Comparison of ENCODE assay signal across 8 mouse cellular contexts in genomic region chr17:5402624-5403023, GRCm38 (mm10). TPM values are rescaled to one million over a fixed set of nuclear protein-coding genes. Genes with fewer than 3 reads are reported as not detected.
A peak's percentile ranks its signal among the peaks of the same experiment; 100 is the strongest.
DNase-seq lines count a peak whose midpoint lies in the region; ATAC-seq and TF ChIP-seq lines count a peak whose summit lies in the region.

No protein-coding gene starts in this region.

- intact Hi-C loops in heart, postnatal 10 days (cut with DNase I), result loop anchor here (5.0 kb wide), 1 partner anchor 1830 kb away; no protein-coding TSS in a partner anchor

- H3K36me3 ChIP-seq in ES-Bruce4 (ENCODE audit: control insufficient read depth, insufficient read depth, low read length, poor library complexity, severe bottlenecking), result no peaks in the 10 kb centered on the region
- no peaks in the 10 kb centered on the region for H3K36me3 ChIP-seq in forebrain, embryonic 12.5 days (replicated peaks)
- no peaks in the 10 kb centered on the region for H3K36me3 ChIP-seq in lung, embryonic 16.5 days (ENCODE audit: control insufficient read depth, insufficient read depth, low read length)

- peak; percentile 50; the same call in 1 of the 2 replicates for TF ChIP-seq EP300 in ES-Bruce4 (IDR thresholded peaks at IDR 0.05; ENCODE audit: insufficient read depth, low read depth, low read length)

- H3K9me3 ChIP-seq in ES-Bruce4 (replicated peaks; ENCODE audit: control insufficient read depth, insufficient read depth, low read length, poor library complexity, severe bottlenecking), result no peaks in the 10 kb centered on the region
- H3K9me3 ChIP-seq in forebrain, embryonic 12.5 days, result no peaks in the 10 kb centered on the region
- no peaks in the 10 kb centered on the region for H3K9me3 ChIP-seq in lung, embryonic 16.5 days (ENCODE audit: control insufficient read depth, low read length)

- no peak overlapping the region for H3K27ac ChIP-seq in ES-Bruce4 (ENCODE audit: insufficient read depth, low read length)
- H3K27ac ChIP-seq in forebrain, embryonic 12.5 days, result no peak overlapping the region
- no peak overlapping the region for H3K27ac ChIP-seq in lung, embryonic 16.5 days (ENCODE audit: low read length)

- no peak for TF ChIP-seq POLR2A in ES-Bruce4 (IDR thresholded peaks at IDR 0.05; ENCODE audit: insufficient read depth, low read length)

- H3K4me2 ChIP-seq in forebrain, embryonic 12.5 days, result peak overlapping the region; percentile 21; the same call in 1 of the 2 replicates
- peak overlapping the region; percentile 18; the same call in 1 of the 2 replicates for H3K4me2 ChIP-seq in lung, embryonic 16.5 days (ENCODE audit: low read depth, low read length)

- peaks cover 8% of the 10 kb centered on the region for H3K4me1 ChIP-seq in ES-Bruce4 (ENCODE audit: control insufficient read depth, insufficient read depth, low read length)
- H3K4me1 ChIP-seq in forebrain, embryonic 12.5 days, result peaks cover 18% of the 10 kb centered on the region
- H3K4me1 ChIP-seq in lung, embryonic 16.5 days (replicated peaks; ENCODE audit: control insufficient read depth, insufficient read depth, low read length), result no peaks in the 10 kb centered on the region; the same call in 1 of the 2 replicates

- peak; percentile 62 for DNase-seq in c-Kit-positive CD71-positive TER-119-positive erythroid progenitor cells, embryonic 14.5 days (ENCODE audit: low spot score)
- DNase-seq in heart, postnatal 10 days, result peak; percentile 78 to 83
- DNase-seq in kidney, postnatal 4 days, result peak; percentile 89 to 94
- peak; percentile 72 for DNase-seq in ovary, adult 18-20 months (ENCODE audit: low spot score)
- DNase-seq in thymus, postnatal 0 days (ENCODE audit: low spot score), result peak; percentile 47

- H3K9ac ChIP-seq in ES-Bruce4 (ENCODE audit: low read depth, poor library complexity, severe bottlenecking), result no peak overlapping the region
- no peak overlapping the region for H3K9ac ChIP-seq in forebrain, embryonic 12.5 days
- no peak overlapping the region for H3K9ac ChIP-seq in lung, embryonic 16.5 days (ENCODE audit: low read length)

- no peaks in the 10 kb centered on the region for H3K27me3 ChIP-seq in ES-Bruce4 (ENCODE audit: control insufficient read depth, insufficient read depth, low read length, poor library complexity, severe bottlenecking)
- H3K27me3 ChIP-seq in forebrain, embryonic 12.5 days, result peaks cover 45% of the 10 kb centered on the region
- peaks cover 14% of the 10 kb centered on the region for H3K27me3 ChIP-seq in lung, embryonic 16.5 days (ENCODE audit: control insufficient read depth, insufficient read depth, low read depth, low read length)

- ATAC-seq in forebrain, embryonic 12.5 days (ENCODE audit: low FRiP score), result peak; percentile 77
- ATAC-seq in lung, embryonic 16.5 days (ENCODE audit: low read depth), result peak; percentile 86

- WGBS in forebrain, embryonic 12.5 days, result 21% methylated on average over 8 of the region's 8 CpGs
- WGBS in lung, embryonic 16.5 days, result 24% methylated on average over 8 of the region's 8 CpGs

- TF ChIP-seq CTCF in ES-Bruce4 (IDR thresholded peaks at IDR 0.05; ENCODE audit: low read depth, low read length), result peak; percentile 89

- H3K4me3 ChIP-seq in ES-Bruce4 (ENCODE audit: low read depth, low read length), result no peak overlapping the region
- H3K4me3 ChIP-seq in forebrain, embryonic 12.5 days (replicated peaks), result no peak overlapping the region
- no peak overlapping the region for H3K4me3 ChIP-seq in lung, embryonic 16.5 days (ENCODE audit: low read length)

RNA-seq across cellular contexts. Expression of gene Ldhal6b, which starts 15.9 kb away (rescaled TPM):
- polyA plus RNA-seq in ES-Bruce4 (2011; ENCODE audit: insufficient read depth, insufficient read length, low read depth, missing spikeins), result 1.1 and 1.3 TPM in 2 replicates
- polyA plus RNA-seq in forebrain, embryonic 12.5 days (2016; fragmentation: Nextera tagmentation; extraction: Ambion mirVana), result 0.13 TPM in 1 of 2 replicates, not detected in the other
- 1 to 10 TPM in 1 of 2 experiments, under 1 TPM in 1; 0.82 to 1.4 TPM for total RNA-seq in heart, postnatal 10 days (2021)
- polyA plus RNA-seq in lung, embryonic 16.5 days (2015; fragmentation: Nextera tagmentation; extraction: Ambion mirVana), result not detected in 2 replicates
- not detected in 2 replicates for polyA plus RNA-seq in thymus, postnatal 0 days (2015; fragmentation: Nextera tagmentation; extraction: Ambion mirVana)

RNA-seq across cellular contexts. Expression of gene Tmem242, which starts 37.4 kb away (rescaled TPM):
- polyA plus RNA-seq in ES-Bruce4 (2011; ENCODE audit: insufficient read depth, insufficient read length, low read depth, missing spikeins), result 51.5 and 60.8 TPM in 2 replicates
- 109 and 114 TPM in 2 replicates for polyA plus RNA-seq in forebrain, embryonic 12.5 days (2016; fragmentation: Nextera tagmentation; extraction: Ambion mirVana)
- 100 to 1,000 TPM; 124 to 126 TPM for total RNA-seq in heart, postnatal 10 days (2021)
- polyA plus RNA-seq in lung, embryonic 16.5 days (2015; fragmentation: Nextera tagmentation; extraction: Ambion mirVana), result 118 and 121 TPM in 2 replicates
- 113 and 120 TPM in 2 replicates for polyA plus RNA-seq in thymus, postnatal 0 days (2015; fragmentation: Nextera tagmentation; extraction: Ambion mirVana)
